Mouse (Mus musculus): Measurements from ENCODE around the gene Krt31. TPM values are rescaled to one million over a fixed set of nuclear protein-coding genes. Genes with fewer than 3 reads are reported as not detected.

The Krt31 gene
- polyA plus RNA-seq, 1 experiment from 2014 or later, result 0.69 TPM

- Histone ChIP-seq H3K4me2 (replicated peaks; ENCODE audit: low read depth, low read length) (no peak within 1 kb of the TSS), H3K27me3 (ENCODE audit: control insufficient read depth, insufficient read depth, low read length) (no peaks in the 10 kb centered on the region), H3K4me3 (ENCODE audit: low read depth, low read length) (no peak within 1 kb of the TSS), H3K9me3 (ENCODE audit: control insufficient read depth, low read depth, low read length) (no peaks in the 10 kb centered on the region), H3K4me1 (ENCODE audit: control insufficient read depth, insufficient read depth, low read length) (no peaks in the 10 kb centered on the region), H3K36me3 (ENCODE audit: control insufficient read depth, insufficient read depth, low read length) (no peaks in the 10 kb centered on the region), H3K9ac (replicated peaks; ENCODE audit: low read depth, low read length) (no peak within 1 kb of the TSS), H3K27ac (ENCODE audit: low read length) (no peak within 1 kb of the TSS)
- no peak for ATAC-seq (ENCODE audit: insufficient number of reproducible peaks, insufficient read depth, low FRiP score, low read depth)
- 63% methylated on average over 4 of the region's 4 CpGs for WGBS
Measured at GRCm38 (mm10) chr11:100016112-100016511, 34.2 kb downstream of the Krt31 start, which contains the start of gene Krt33a. Krt33a (minus strand) TSS chr11:100016212.

- H3K4me3 ChIP-seq (ENCODE audit: low read depth, low read length), result no peak overlapping the region
- 48% methylated on average over 4 of the region's 4 CpGs for WGBS
- no peaks in the 10 kb centered on the region for H3K4me1 ChIP-seq (ENCODE audit: control insufficient read depth, insufficient read depth, low read length)
- no peaks in the 10 kb centered on the region for H3K9me3 ChIP-seq (ENCODE audit: control insufficient read depth, low read depth, low read length)
- no peak overlapping the region; the same call in 1 of the 2 replicates for H3K27ac ChIP-seq (ENCODE audit: low read length)
- H3K4me2 ChIP-seq (replicated peaks; ENCODE audit: low read depth, low read length), result no peak overlapping the region
- no peak for ATAC-seq (ENCODE audit: insufficient number of reproducible peaks, insufficient read depth, low FRiP score, low read depth)
- H3K27me3 ChIP-seq (ENCODE audit: control insufficient read depth, insufficient read depth, low read length), result no peaks in the 10 kb centered on the region
- no peaks in the 10 kb centered on the region for H3K36me3 ChIP-seq (ENCODE audit: control insufficient read depth, insufficient read depth, low read length)
- H3K9ac ChIP-seq (replicated peaks; ENCODE audit: low read depth, low read length), result no peak overlapping the region
Measured at GRCm38 (mm10) chr11:100013691-100014171, 36.6 kb downstream of the Krt31 start.

- no peak overlapping the region for H3K9ac ChIP-seq (replicated peaks; ENCODE audit: low read depth, low read length)
- H3K27me3 ChIP-seq (ENCODE audit: control insufficient read depth, insufficient read depth, low read length), result no peaks in the 10 kb centered on the region
- H3K36me3 ChIP-seq (ENCODE audit: control insufficient read depth, insufficient read depth, low read length), result no peaks in the 10 kb centered on the region
- H3K27ac ChIP-seq (ENCODE audit: low read length), result no peak overlapping the region
- no peak overlapping the region for H3K4me2 ChIP-seq (replicated peaks; ENCODE audit: low read depth, low read length)
- no peaks in the 10 kb centered on the region for H3K4me1 ChIP-seq (ENCODE audit: control insufficient read depth, insufficient read depth, low read length)
- no peak for ATAC-seq (ENCODE audit: insufficient number of reproducible peaks, insufficient read depth, low FRiP score, low read depth)
- no peak overlapping the region for H3K4me3 ChIP-seq (ENCODE audit: low read depth, low read length)
- H3K9me3 ChIP-seq (ENCODE audit: control insufficient read depth, low read depth, low read length), result no peaks in the 10 kb centered on the region
- 78% methylated on average over 5 of the region's 5 CpGs for WGBS
Measured at GRCm38 (mm10) chr11:100010682-100011081, 39.7 kb downstream of the Krt31 start.

- H3K9ac ChIP-seq (replicated peaks; ENCODE audit: low read depth, low read length), result no peak overlapping the region
- no peak overlapping the region for H3K27ac ChIP-seq (ENCODE audit: low read length)
- H3K36me3 ChIP-seq (ENCODE audit: control insufficient read depth, insufficient read depth, low read length), result no peaks in the 10 kb centered on the region
- H3K4me1 ChIP-seq (ENCODE audit: control insufficient read depth, insufficient read depth, low read length), result no peaks in the 10 kb centered on the region
- no peak overlapping the region for H3K4me3 ChIP-seq (ENCODE audit: low read depth, low read length)
- no peaks in the 10 kb centered on the region for H3K27me3 ChIP-seq (ENCODE audit: control insufficient read depth, insufficient read depth, low read length)
- ATAC-seq (ENCODE audit: insufficient number of reproducible peaks, insufficient read depth, low FRiP score, low read depth), result no peak
- WGBS, result 83% methylated on average over 5 of the region's 5 CpGs
- no peaks in the 10 kb centered on the region for H3K9me3 ChIP-seq (ENCODE audit: control insufficient read depth, low read depth, low read length)
- H3K4me2 ChIP-seq (replicated peaks; ENCODE audit: low read depth, low read length), result no peak overlapping the region
Measured at GRCm38 (mm10) chr11:100008336-100008735, 42.0 kb downstream of the Krt31 start.

- 54% methylated on average over 3 of the region's 3 CpGs for WGBS
Measured at GRCm38 (mm10) chr11:100006624-100007023, 43.7 kb downstream of the Krt31 start.

GRCm38 (mm10) chr11:100005905-100006304, 44.4 kb downstream of the Krt31 start:
- H3K9ac ChIP-seq (replicated peaks; ENCODE audit: low read depth, low read length), result no peak overlapping the region
- no peak overlapping the region for H3K4me2 ChIP-seq (replicated peaks; ENCODE audit: low read depth, low read length)
- WGBS, result 66% methylated on average over 8 of the region's 8 CpGs
- H3K4me1 ChIP-seq (ENCODE audit: control insufficient read depth, insufficient read depth, low read length), result no peaks in the 10 kb centered on the region
- no peaks in the 10 kb centered on the region; the same call in 1 of the 2 replicates for H3K9me3 ChIP-seq (ENCODE audit: control insufficient read depth, low read depth, low read length)
- ATAC-seq (ENCODE audit: insufficient number of reproducible peaks, insufficient read depth, low FRiP score, low read depth), result no peak
- H3K27me3 ChIP-seq (ENCODE audit: control insufficient read depth, insufficient read depth, low read length), result no peaks in the 10 kb centered on the region
- H3K4me3 ChIP-seq (ENCODE audit: low read depth, low read length), result no peak overlapping the region
- no peaks in the 10 kb centered on the region for H3K36me3 ChIP-seq (ENCODE audit: control insufficient read depth, insufficient read depth, low read length)
- H3K27ac ChIP-seq (ENCODE audit: low read length), result no peak overlapping the region

More at GRCm38 (mm10) chr11:100006624-100007023, 43.7 kb downstream of the Krt31 start:
- Histone ChIP-seq H3K27ac (ENCODE audit: low read length) (no peak overlapping the region), H3K9ac (replicated peaks; ENCODE audit: low read depth, low read length) (no peak overlapping the region), H3K36me3 (ENCODE audit: control insufficient read depth, insufficient read depth, low read length) (no peaks in the 10 kb centered on the region), H3K9me3 (ENCODE audit: control insufficient read depth, low read depth, low read length) (no peaks in the 10 kb centered on the region; the same call in 1 of the 2 replicates), H3K27me3 (ENCODE audit: control insufficient read depth, insufficient read depth, low read length) (no peaks in the 10 kb centered on the region), H3K4me1 (ENCODE audit: control insufficient read depth, insufficient read depth, low read length) (no peaks in the 10 kb centered on the region), H3K4me2 (replicated peaks; ENCODE audit: low read depth, low read length) (no peak overlapping the region), H3K4me3 (ENCODE audit: low read depth, low read length) (no peak overlapping the region)
- no peak for ATAC-seq (ENCODE audit: insufficient number of reproducible peaks, insufficient read depth, low FRiP score, low read depth)

GRCm38 (mm10) chr11:100004846-100005245, 45.5 kb downstream of the Krt31 start:
- H3K4me2 ChIP-seq (replicated peaks; ENCODE audit: low read depth, low read length), result no peak overlapping the region
- ATAC-seq (ENCODE audit: insufficient number of reproducible peaks, insufficient read depth, low FRiP score, low read depth), result no peak
- H3K4me1 ChIP-seq (ENCODE audit: control insufficient read depth, insufficient read depth, low read length), result no peaks in the 10 kb centered on the region
- WGBS, result 20% methylated on average over 6 of the region's 6 CpGs
- no peak overlapping the region for H3K27ac ChIP-seq (ENCODE audit: low read length)
- no peaks in the 10 kb centered on the region for H3K36me3 ChIP-seq (ENCODE audit: control insufficient read depth, insufficient read depth, low read length)
- H3K27me3 ChIP-seq (ENCODE audit: control insufficient read depth, insufficient read depth, low read length), result no peaks in the 10 kb centered on the region
- H3K4me3 ChIP-seq (ENCODE audit: low read depth, low read length), result no peak overlapping the region
- no peaks in the 10 kb centered on the region; the same call in 1 of the 2 replicates for H3K9me3 ChIP-seq (ENCODE audit: control insufficient read depth, low read depth, low read length)
- no peak overlapping the region for H3K9ac ChIP-seq (replicated peaks; ENCODE audit: low read depth, low read length)

GRCm38 (mm10) chr11:99999091-99999490, 51.3 kb downstream of the Krt31 start:
- Histone ChIP-seq H3K9me3 (ENCODE audit: control insufficient read depth, low read depth, low read length) (no peaks in the 10 kb centered on the region; the same call in 1 of the 2 replicates), H3K4me1 (ENCODE audit: control insufficient read depth, insufficient read depth, low read length) (no peaks in the 10 kb centered on the region), H3K9ac (replicated peaks; ENCODE audit: low read depth, low read length) (no peak overlapping the region), H3K27ac (ENCODE audit: low read length) (no peak overlapping the region), H3K27me3 (ENCODE audit: control insufficient read depth, insufficient read depth, low read length) (no peaks in the 10 kb centered on the region), H3K36me3 (ENCODE audit: control insufficient read depth, insufficient read depth, low read length) (no peaks in the 10 kb centered on the region), H3K4me2 (replicated peaks; ENCODE audit: low read depth, low read length) (no peak overlapping the region), H3K4me3 (ENCODE audit: low read depth, low read length) (no peak overlapping the region)
- WGBS, result 88% methylated on average over 7 of the region's 7 CpGs
- ATAC-seq (ENCODE audit: insufficient number of reproducible peaks, insufficient read depth, low FRiP score, low read depth), result no peak
